Mouse (Mus musculus) kidney, adult 18-20 months (tissue): ENCODE data around the gene Podn.
"Not testable (repeated sequence)": the region's sequence is repeated elsewhere in the genome, so short reads cannot be mapped to it uniquely, and the experiment has no call there.

ENCODE experiments used
- DNase-seq: peaks from one replicate; pipeline ENCODE4 v3.0.0; 2021

The Podn gene

DNA sequence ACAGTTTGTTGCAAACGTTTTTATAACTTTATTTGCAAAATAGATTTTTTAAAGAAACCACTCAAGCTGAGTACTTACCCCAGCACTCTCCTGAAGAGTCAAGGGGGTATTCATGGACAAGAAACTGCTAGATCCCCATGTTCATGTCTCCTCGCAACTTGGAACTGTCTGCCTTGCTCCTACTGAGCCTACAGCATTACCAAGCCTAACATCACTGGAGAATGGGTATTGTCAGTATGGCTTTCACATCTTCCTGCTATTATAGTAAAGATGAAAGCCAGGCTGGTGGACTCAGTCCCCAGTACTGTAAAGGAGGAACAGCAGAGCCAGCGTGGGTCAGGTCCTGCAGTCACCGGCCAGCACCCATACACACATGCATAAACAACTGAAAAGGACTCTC, at the start of gene Podn:
Gene Podn, minus strand, starts transcription at position 101 of the 400 bp plus-strand sequence.
- no peak for DNase-seq

GRCm38 (mm10) chr4:108145554-108145953, 49.3 kb upstream of the Podn start:
- not testable (repeated sequence) for DNase-seq

- DNase-seq, result no peak
Observed at GRCm38 (mm10) chr4:108144880-108145279, 48.6 kb upstream of the Podn start, which contains the start of gene Scp2. Scp2 (minus strand) TSS chr4:108144998.

- peak; percentile 50 for DNase-seq
Observed at GRCm38 (mm10) chr4:108143778-108144177, 47.5 kb upstream of the Podn start.

GRCm38 (mm10) chr4:108143178-108143577, 46.9 kb upstream of the Podn start:
- DNase-seq, result not testable (repeated sequence)

- no peak for DNase-seq
Observed at GRCm38 (mm10) chr4:108136938-108137337, 40.7 kb upstream of the Podn start.

- DNase-seq, result no peak
Observed at GRCm38 (mm10) chr4:108130452-108130851, 34.2 kb upstream of the Podn start.

GRCm38 (mm10) chr4:108128339-108128738, 32.1 kb upstream of the Podn start:
- DNase-seq, result no peak

- DNase-seq, result no peak
Observed at GRCm38 (mm10) chr4:108127516-108127915, 31.3 kb upstream of the Podn start.

DNA sequence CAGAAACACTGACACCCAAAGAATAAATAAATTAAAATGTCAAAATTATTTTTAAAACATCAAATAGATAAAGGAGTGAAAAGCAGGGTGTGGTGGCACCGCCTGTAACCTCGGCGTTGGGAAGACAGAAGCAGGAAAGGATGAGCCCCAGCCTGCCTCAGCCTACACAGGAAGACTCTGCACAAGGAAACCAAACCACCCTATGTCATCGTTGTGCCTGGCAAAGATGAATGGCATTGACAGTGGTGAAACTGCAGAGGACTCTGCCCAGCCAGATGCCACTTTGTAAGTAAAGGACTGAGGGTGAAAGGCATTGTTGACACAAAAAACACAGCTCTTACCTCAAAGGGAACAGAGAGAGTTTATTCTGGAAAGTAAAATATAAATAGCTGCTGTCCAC, 30.0 kb upstream of the Podn start:
- no peak for DNase-seq

- no peak for DNase-seq
Observed at GRCm38 (mm10) chr4:108124104-108124503, 27.9 kb upstream of the Podn start.

DNA sequence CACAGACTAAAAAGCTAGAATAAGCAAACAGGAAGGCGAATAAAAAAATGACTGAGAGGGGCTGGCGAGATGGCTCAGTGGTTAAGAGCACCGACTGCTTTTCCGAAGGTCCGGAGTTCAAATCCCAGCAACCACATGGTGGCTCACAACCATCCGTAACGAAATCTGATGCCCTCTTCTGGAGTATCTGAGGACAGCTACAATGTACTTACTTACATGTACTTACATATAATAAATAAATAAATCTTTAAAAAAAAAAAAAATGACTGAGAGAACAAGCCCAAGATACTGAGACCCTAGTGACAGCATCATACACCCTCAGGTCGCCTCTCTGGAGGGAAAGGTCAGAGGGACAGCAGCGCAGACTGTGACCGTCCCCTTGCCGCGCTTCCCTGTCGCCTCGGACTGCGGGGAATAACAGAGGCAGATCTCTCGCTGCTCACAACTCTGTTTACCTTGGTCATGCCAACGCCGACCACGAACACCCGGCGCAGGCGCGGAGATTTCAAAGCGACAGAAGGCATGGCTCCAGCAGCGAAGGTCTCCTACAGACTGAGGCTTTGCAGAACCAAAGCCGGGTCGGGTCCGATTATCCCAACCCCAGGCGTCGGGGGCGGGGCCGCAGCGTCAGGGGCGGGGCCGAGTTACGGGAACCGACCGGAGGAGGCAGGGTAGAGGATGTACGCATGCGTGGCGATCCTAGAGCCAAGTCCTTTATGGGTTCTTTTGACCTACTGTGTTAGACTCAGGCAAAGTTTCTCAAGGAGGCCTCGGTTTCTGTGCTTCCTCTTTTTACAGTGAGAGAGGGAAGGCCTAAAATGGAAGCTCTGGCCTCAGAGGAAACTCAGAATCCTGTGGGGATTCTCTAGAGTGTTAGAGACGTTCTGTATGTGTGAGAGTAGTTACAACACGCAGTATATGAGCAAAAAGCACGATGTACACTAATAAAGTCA, 22.0 kb upstream of the Podn start:
- DNase-seq, result peak; percentile 90

DNA sequence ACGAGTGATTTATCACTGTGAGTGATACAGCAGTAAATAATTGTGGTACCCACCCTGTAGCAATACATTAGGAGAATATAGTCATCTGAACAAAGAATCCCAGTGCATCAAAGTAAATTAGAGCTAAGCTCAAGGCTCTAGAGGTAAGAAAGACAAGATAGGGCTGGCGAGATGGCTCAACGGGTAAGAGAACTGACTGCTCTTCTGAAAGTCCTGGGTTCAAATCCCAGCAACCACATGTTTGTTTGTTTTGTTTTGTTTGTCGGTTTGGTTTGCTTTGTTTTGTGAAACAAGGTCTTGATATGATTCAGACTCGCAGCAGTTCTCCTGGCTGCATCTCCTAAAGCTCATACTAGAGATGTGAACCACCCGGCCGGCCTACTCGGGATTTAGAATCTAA, 21.2 kb upstream of the Podn start:
- no peak for DNase-seq

GRCm38 (mm10) chr4:108116466-108116865, 20.2 kb upstream of the Podn start:
- DNase-seq, result no peak

GRCm38 (mm10) chr4:108110706-108111105, 14.5 kb upstream of the Podn start:
- no peak for DNase-seq

GRCm38 (mm10) chr4:108109728-108110127, 13.5 kb upstream of the Podn start:
- no peak for DNase-seq

- DNase-seq, result no peak
Observed at GRCm38 (mm10) chr4:108092741-108093397, 3.4 kb downstream of the Podn start.

- DNase-seq, result no peak
Observed at GRCm38 (mm10) chr4:108083993-108084392, 12.3 kb downstream of the Podn start.

DNA sequence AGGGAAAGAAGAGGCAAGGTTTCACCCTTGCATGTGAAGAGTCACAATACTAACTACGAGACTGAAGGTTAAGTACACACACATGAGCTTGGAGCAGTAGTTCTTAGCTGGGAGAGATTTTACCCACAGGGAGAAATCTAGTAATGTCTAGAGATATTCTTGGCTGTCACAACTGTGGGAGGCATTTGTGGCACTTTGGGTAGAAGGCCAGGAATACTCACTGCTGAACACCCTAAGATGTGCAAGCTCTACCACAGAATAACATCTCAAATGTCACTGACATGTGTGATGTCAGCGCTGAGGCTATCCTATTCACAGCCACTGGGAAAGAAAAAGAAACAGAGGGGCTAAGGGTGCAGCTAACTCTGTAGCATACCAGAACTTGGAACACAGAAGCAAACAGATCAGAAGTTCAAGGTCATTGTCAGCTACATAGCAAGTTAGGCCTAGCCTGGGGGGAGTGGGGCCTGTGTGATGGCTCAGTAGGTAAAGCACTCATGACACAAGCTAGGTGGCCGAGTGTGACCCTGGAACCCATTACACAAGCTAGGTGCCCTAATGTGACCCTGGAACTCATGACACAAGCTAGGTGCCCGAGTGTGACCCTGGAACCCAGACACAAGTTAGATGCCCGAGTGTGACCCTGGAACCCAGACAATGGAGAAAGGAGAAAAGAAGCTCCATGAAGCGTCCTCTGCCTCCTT, 13.1 kb downstream of the Podn start:
- no peak for DNase-seq

- no peak for DNase-seq
Observed at GRCm38 (mm10) chr4:108082401-108082806, 13.8 kb downstream of the Podn start.

GRCm38 (mm10) chr4:108080876-108081275, 15.4 kb downstream of the Podn start:
- no peak for DNase-seq

DNA sequence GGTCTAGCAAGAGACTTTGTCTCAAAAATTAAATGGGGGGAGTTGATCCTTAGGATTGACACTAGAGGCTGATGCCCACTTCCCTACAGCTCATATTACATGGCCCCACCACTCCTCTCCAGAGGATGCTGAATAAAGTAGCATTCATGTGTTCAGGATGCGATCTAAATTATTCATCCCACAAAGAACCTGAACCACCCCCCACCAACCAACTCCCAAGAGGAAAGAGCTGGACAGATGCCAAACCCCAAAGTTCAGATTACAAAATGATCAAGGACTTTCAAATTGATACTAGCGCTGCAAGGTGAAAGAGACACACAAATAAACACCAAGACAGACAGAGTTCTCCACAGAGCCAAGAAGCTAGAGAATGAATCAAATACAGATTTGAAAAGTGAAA, 16.5 kb downstream of the Podn start:
- no peak for DNase-seq

DNA sequence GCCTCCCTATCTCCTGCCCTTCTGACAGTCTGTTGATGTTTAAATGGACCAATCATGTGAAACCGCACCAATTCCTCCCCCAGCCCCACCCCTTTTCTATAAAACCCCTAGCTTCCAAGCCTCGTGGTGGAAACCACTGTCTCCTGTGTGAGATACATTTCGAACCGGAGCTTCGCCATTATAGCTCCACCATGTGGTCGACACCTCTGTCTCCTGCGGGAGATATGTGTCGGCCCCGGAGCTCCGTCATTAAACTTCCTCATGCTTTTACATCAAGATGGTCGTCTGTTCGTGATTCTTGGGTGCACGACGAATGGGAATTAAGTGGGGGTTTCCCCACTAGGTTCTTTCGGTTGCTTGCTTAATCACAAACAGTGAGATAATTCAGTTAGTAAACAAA, 17.1 kb downstream of the Podn start:
- peak; percentile 2 for DNase-seq
